Mouse (Mus musculus) liver, embryonic 12.5 days (tissue): ENCODE measurements around the gene Ctsl. TPM values are rescaled to one million over a fixed set of nuclear protein-coding genes. Genes with fewer than 3 reads are reported as not detected.

Experiments
- ATAC-seq: fragments of 200-750 bp; cut with Nextera tagmentation; 2 replicates; pipeline ENCODE4 v1.8.0; 2017; ENCODE audit warnings: moderate number of reproducible peaks, mild to moderate bottlenecking, moderate library complexity
- H3K27ac ChIP-seq: fragments of 300-500 bp; sonication (generic); 2 replicates; pipeline ENCODE4 v1.5.1; 2016; ENCODE audit warnings: mild to moderate bottlenecking
- H3K27me3 ChIP-seq: fragments of 300-500 bp; sonication (generic); replicated peaks from 2 replicates; pipeline ENCODE4 v1.6.1; 2016; ENCODE audit warnings: mild to moderate bottlenecking, moderate library complexity
- H3K36me3 ChIP-seq: fragments of 300-500 bp; sonication (generic); 2 replicates; pipeline ENCODE4 v1.6.1; 2016; ENCODE audit warnings: mild to moderate bottlenecking, moderate library complexity
- H3K4me1 ChIP-seq: fragments of 300-500 bp; sonication (generic); 2 replicates; pipeline ENCODE4 v1.6.1; 2016
- H3K4me2 ChIP-seq: fragments of 300-500 bp; sonication (generic); 2 replicates; pipeline ENCODE4 v1.6.1; 2016; ENCODE audit warnings: mild to moderate bottlenecking, moderate library complexity
- H3K4me3 ChIP-seq: fragments of 300-500 bp; sonication (generic); 2 replicates; pipeline ENCODE4 v1.5.1; 2016; ENCODE audit warnings: mild to moderate bottlenecking, moderate library complexity
- H3K9ac ChIP-seq: fragments of 300-500 bp; sonication (generic); 2 replicates; pipeline ENCODE4 v1.6.1; 2016; ENCODE audit warnings: mild to moderate bottlenecking, moderate library complexity
- H3K9me3 ChIP-seq: fragments of 300-500 bp; sonication (generic); replicated peaks from 2 replicates; pipeline ENCODE4 v1.6.1; 2016; ENCODE audit warnings: mild to moderate bottlenecking, moderate library complexity
- WGBS: fragments of 180-500 bp; shearing (Covaris S2); methylation state at CpG from one replicate; pipeline ENCODE4 v1.1.7; 2016; ENCODE audit not compliant: insufficient replicate concordance; 5-methylcytosine and 5-hydroxymethylcytosine counted together
- polyA plus RNA-seq: library from polyadenylated mRNA; unstranded; fragments of >200 nt; fragmentation: Nextera tagmentation; extraction: Ambion mirVana; gene quantifications from 2 replicates; pipeline ENCODE4 v1.2.1, GENCODE M21; 2016

Ctsl gene
- polyA plus RNA-seq, 1 experiment from 2014 or later, result 117 TPM

DNA sequence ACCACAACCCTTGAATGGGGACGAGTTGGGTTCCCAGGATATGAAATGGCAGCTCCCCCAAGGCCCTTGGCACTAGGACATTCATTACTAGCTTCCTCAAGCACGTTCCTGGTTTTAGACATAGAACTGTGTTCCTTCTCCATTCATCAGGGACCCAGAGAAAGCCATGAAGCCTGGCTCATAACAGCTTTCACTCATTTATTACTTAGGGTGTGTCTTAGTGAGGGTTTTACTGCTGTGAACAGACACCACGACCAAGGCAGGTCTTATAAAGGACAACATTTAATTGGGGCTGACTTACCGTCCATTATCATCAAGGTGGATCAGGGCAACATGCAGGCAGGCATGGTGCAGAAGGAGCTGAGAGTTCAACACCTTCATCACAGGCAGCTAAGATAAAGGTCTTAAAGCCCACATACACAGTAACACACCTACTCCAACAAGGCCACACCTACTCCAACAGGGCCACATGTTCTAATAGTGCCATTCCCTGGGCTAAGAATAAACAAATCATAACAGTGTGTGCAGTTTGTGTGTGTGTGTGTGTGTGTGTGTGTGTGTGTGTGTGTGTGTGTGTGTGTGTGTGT lies 35.1 kb downstream of the Ctsl start:
- H3K4me1 ChIP-seq, result no peaks in the 10 kb centered on the region
- H3K27ac ChIP-seq, result no peak overlapping the region
- no peak for ATAC-seq
- H3K9ac ChIP-seq, result no peak overlapping the region
- no peak overlapping the region for H3K4me2 ChIP-seq
- no peaks in the 10 kb centered on the region for H3K27me3 ChIP-seq
- no peaks in the 10 kb centered on the region for H3K36me3 ChIP-seq
- WGBS, result 48% methylated on average over 4 of the region's 4 CpGs
- no peak overlapping the region for H3K4me3 ChIP-seq
- H3K9me3 ChIP-seq, result no peaks in the 10 kb centered on the region

DNA sequence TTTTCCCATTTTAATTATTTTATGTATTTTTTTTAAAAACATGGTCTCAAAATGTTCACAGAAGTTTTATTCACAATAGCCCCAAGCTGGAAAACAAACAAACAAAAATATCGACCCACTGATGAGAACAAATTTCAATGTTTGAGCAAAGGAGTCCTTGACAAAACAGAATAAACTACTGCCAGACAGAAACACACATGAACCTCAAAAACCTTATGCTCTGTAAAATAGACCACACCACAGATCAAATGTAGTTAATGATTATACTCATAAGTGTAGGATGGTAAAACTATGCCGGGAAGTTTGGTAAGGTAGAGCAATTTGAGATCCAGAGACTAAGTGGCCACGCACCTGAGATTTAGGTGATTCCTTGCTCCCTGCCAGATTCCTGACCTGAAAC lies 37.6 kb downstream of the Ctsl start:
- 73% methylated on average over 3 of the region's 3 CpGs for WGBS

DNA sequence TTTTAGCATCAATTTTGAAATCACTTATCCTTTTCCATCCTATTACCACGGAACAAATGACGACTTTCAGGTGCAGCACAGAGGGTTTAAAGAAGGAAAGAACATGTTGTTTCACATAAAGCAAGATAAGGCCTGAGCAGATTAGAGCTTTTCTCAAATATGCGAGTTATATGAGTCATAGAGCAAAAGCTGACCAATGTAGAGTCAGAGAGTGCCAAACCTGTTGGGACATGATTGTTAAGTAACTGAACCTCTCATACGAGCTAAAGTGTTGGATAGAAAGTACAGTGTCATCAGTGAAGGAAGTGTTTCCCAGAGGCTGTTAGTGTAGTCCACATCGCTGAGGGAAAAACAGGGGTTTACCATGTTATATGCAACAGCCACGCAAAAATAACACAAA lies 38.4 kb downstream of the Ctsl start:
- no peak overlapping the region for H3K9ac ChIP-seq
- ATAC-seq, result no peak
- 58% methylated on average over 6 of the region's 6 CpGs for WGBS

More for the DNA sequence above, 37.6 kb downstream of the Ctsl start:
- H3K27ac ChIP-seq, result no peak overlapping the region
- no peak overlapping the region for H3K4me2 ChIP-seq
- no peak overlapping the region for H3K4me3 ChIP-seq
- no peaks in the 10 kb centered on the region for H3K4me1 ChIP-seq
- H3K27me3 ChIP-seq, result no peaks in the 10 kb centered on the region
- no peak for ATAC-seq
- H3K9me3 ChIP-seq, result no peaks in the 10 kb centered on the region
- H3K36me3 ChIP-seq, result no peaks in the 10 kb centered on the region
- H3K9ac ChIP-seq, result no peak overlapping the region

DNA sequence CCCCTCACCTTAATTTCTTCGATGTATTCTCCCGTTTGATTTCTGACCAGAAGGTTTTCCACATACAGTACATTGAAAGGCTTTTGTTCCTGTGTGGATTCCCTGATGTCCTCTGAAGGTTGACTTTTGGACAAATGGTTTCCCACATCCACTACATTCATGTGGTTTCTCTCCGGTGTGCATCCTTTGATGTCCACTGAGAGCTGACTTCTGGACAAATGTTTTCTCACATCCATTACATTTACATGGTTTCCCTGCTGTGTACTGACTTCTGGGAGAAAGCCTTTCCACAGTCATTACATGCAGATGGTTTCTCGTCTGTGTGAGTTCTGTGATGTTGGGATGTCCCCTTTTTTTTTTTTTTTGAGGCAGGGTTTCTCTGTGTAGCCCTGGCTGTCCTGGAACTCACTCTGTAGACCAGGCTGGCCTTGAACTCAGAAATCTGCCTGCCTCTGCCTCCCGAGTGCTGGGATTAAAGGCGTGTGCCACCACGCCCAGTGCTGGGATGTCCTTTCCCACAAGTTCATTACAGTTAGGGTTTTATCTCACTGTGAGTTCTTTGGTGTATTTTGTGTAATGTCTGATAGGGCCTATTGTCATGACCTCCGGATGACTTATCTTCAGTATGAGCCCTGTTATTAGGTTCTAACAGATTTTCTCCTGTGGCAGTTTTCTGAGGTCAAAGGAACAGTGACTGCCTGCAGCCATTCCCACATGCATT lies 48.0 kb downstream of the Ctsl start:
- no peak for ATAC-seq
- no peak overlapping the region for H3K4me2 ChIP-seq
- H3K9ac ChIP-seq, result no peak overlapping the region
- no peak overlapping the region for H3K4me3 ChIP-seq
- H3K27ac ChIP-seq, result no peak overlapping the region
- no peaks in the 10 kb centered on the region for H3K27me3 ChIP-seq
- peaks cover 3% of the 10 kb centered on the region for H3K4me1 ChIP-seq
- H3K36me3 ChIP-seq, result no peaks in the 10 kb centered on the region
- no peaks in the 10 kb centered on the region for H3K9me3 ChIP-seq
- 53% methylated on average over 8 of the region's 8 CpGs for WGBS

More for the DNA sequence above, 38.4 kb downstream of the Ctsl start:
- H3K36me3 ChIP-seq, result no peaks in the 10 kb centered on the region
- no peaks in the 10 kb centered on the region for H3K4me1 ChIP-seq
- no peak overlapping the region for H3K4me2 ChIP-seq
- H3K27me3 ChIP-seq, result no peaks in the 10 kb centered on the region
- H3K9me3 ChIP-seq, result no peaks in the 10 kb centered on the region
- H3K4me3 ChIP-seq, result no peak overlapping the region
- H3K27ac ChIP-seq, result no peak overlapping the region

DNA sequence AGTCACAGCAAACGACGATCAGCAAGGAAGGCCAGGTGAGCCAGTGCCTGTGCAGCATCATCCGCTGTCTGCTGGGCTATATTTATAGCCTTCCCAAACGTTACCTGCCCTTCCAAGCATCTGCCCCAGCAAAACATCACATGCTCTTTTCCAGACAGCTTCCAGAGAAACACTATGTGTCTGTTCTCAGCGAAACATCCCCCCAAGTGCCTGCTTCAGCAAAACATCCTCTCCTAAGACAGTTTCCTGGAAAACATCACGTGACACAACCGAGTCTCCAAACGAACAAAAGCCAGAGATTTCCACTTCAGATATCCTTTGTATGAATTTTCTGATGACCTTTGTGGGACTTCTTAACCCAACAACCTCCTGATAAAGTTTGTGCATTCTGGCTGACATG lies 50.4 kb downstream of the Ctsl start:
- peaks cover 6% of the 10 kb centered on the region for H3K4me1 ChIP-seq
- H3K27ac ChIP-seq, result no peak overlapping the region
- 58% methylated on average over 8 of the region's 8 CpGs for WGBS
- H3K4me3 ChIP-seq, result no peak overlapping the region
- no peak overlapping the region for H3K9ac ChIP-seq
- H3K36me3 ChIP-seq, result no peaks in the 10 kb centered on the region
- no peak overlapping the region for H3K4me2 ChIP-seq
- no peaks in the 10 kb centered on the region for H3K9me3 ChIP-seq
- no peaks in the 10 kb centered on the region for H3K27me3 ChIP-seq
- ATAC-seq, result no peak

DNA sequence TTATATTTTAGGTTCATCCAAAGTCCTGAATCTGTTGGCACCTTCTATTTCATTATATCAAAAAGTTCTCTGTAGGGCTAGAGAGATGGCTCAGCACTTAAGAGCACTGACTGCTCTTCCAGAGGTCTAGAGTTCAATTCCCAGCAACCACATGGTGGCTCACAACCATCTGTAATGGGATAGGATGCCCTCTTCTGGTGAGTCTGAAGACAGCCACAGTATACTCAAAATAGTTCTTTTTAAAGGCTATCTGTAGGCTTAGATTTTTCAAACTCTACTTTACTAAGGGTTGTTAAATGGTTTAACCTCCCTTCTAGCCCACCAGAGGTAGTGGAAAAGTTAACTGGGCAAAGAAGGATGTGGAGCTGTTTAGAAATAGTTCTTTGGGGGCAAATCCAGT lies 50.9 kb downstream of the Ctsl start:
- ATAC-seq, result no peak
- Histone ChIP-seq H3K27ac (no peak overlapping the region), H3K9me3 (no peaks in the 10 kb centered on the region), H3K27me3 (no peaks in the 10 kb centered on the region), H3K4me1 (peaks cover 5% of the 10 kb centered on the region), H3K36me3 (no peaks in the 10 kb centered on the region), H3K4me3 (no peak overlapping the region), H3K9ac (no peak overlapping the region), H3K4me2 (no peak overlapping the region)

DNA sequence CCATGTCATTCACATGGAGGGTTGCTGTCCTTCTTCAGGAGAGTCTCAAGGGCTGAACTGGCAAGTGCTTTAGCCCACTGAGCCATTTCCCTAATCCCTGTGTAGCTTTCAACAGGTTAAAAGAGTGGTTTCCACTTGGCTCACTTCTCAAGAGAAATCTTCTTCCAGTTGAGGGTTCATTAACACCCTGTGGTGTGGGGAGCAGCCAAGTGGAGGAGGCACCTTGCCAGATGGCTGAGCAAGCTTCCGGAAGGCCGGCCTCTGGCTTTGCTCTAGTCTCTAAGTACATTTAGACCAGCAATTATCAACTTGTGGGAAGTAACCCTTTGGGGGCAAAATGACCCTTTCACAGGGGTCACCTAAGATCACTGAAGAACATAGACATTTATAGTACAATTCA lies 52.3 kb downstream of the Ctsl start:
- Histone ChIP-seq H3K4me3 (no peak overlapping the region), H3K36me3 (no peaks in the 10 kb centered on the region), H3K9ac (no peak overlapping the region), H3K4me2 (no peak overlapping the region), H3K4me1 (peaks cover 3% of the 10 kb centered on the region; the same call in 1 of the 2 replicates), H3K27ac (no peak overlapping the region), H3K9me3 (no peaks in the 10 kb centered on the region), H3K27me3 (no peaks in the 10 kb centered on the region)
- 72% methylated on average over 2 of the region's 2 CpGs for WGBS
- ATAC-seq, result no peak

DNA sequence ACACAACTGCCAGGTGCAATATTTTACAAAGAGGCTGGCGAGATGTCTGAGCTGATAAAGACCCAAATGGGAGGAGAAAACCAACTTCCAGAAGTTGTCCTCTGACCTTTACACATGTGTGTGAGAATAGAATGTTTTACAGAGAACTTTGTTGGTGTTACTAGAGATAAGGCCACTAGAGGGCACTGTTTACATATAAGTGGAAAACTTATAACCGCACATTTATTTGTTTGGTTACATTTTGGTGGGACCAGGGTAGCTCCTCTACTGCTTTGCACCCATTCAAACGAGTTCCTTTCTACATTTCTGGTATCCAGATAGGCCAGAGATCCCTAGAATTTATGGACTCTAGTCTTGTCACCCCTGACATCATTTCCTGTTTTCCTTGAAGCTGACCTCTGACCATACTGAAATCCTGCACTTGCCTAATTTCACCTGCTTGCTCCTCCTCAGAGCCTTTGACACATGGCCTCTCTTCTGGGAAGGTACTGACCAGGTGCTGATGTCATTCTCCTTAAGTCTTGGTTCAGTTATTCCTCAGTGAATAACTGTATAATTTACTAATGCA lies 55.1 kb downstream of the Ctsl start:
- no peak for ATAC-seq
- Histone ChIP-seq H3K9me3 (no peaks in the 10 kb centered on the region), H3K4me2 (no peak overlapping the region), H3K36me3 (no peaks in the 10 kb centered on the region), H3K4me1 (peaks cover 22% of the 10 kb centered on the region), H3K4me3 (no peak overlapping the region), H3K27ac (no peak overlapping the region), H3K27me3 (no peaks in the 10 kb centered on the region), H3K9ac (no peak overlapping the region)
- 0% methylated on average over 3 of the region's 3 CpGs for WGBS

DNA sequence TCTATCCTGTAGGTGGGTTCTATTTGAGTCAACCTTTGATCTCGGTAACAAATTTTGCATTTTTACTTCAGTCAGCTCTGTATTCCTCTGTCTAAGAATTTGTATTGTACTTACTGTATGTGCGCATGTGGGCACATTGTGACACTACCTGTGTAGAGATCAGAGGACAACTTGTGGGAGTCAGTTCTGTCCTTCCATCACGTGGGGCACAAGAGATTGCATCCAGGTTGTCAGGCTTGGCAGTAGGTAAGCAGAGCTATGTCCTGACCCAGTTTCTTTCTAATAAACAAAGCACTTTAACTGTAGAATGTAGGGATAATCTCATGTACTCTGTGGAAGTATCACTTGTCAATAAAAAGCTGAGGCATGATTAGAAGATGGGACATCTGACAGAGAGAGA lies 56.6 kb downstream of the Ctsl start:
- Histone ChIP-seq H3K9me3 (no peaks in the 10 kb centered on the region), H3K9ac (no peak overlapping the region), H3K4me3 (no peak overlapping the region), H3K27me3 (no peaks in the 10 kb centered on the region), H3K4me2 (no peak overlapping the region), H3K27ac (no peak overlapping the region), H3K36me3 (no peaks in the 10 kb centered on the region), H3K4me1 (peaks cover 37% of the 10 kb centered on the region)
- 65% methylated on average over 3 of the region's 3 CpGs for WGBS
- no peak for ATAC-seq

DNA sequence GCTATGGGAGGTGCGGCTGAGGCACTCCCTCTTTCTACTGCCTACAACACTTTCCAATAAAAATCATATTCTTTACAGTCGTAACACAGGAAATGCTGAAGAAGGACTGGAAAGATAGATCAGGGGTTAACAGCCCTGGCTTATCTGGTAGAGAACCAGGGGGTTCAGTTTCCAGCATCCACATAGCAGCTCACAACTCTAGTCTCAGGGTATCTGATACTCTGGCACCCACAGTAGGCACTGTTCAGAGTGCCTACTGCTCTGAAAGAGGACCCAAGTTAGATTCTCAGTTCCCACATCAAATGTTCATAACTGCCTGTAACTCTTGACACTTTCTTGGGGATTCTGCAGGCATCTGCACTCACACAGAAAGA lies 57.8 kb downstream of the Ctsl start:
- peaks cover 8% of the 10 kb centered on the region for H3K36me3 ChIP-seq
- H3K4me3 ChIP-seq, result peak overlapping the region; percentile 77
- H3K27me3 ChIP-seq, result no peaks in the 10 kb centered on the region
- H3K9me3 ChIP-seq, result no peaks in the 10 kb centered on the region
- peak; percentile 41 for ATAC-seq
- peak overlapping the region; percentile 73 for H3K4me2 ChIP-seq
- peak overlapping the region; percentile 60 for H3K9ac ChIP-seq
- 4% methylated on average over 2 of the region's 2 CpGs for WGBS
- H3K27ac ChIP-seq, result peak overlapping the region; percentile 76
- H3K4me1 ChIP-seq, result peaks cover 37% of the 10 kb centered on the region

DNA sequence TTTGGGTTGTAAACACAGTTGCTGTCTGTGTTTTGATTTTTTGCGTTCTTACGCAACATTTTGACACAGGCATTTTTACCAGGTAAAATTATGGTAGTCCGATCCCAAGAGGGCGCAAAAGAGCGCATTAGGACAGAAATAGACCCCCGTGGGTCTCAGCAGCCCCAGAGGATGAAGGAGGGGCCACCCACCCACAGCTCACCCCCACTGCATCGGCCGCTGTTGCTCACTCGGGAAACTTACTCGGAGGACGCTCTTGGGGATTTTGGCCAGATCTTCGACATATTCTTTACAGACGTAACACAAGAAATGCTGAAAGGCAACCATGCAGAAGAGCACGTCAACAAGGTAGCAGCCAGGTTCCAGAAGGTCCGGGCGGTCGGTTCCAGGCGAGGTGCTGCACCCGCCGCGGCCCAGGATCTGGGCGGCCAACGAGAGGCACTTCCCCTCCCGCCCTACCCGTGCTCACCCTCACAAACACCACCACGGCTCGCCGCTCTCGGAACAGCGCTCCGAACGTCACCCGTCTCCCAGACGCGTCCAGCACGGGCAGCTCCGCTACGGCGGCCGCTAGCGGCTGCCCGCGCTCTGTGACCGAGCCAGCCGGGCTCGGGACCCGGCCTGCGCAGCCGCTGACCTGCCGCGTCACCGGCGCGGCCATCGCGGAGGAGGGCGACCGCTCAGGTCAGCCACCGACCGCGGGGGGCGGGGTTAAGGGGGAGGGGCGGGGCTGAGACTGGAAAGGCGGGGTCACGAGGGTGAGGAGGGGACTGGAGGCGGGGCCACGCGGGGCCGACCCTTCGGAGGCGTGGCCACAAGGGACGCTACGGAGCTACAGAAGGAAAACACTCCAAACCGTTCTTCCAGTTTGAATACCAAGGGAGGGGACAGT lies 58.4 kb downstream of the Ctsl start, which contains the start of gene Aaed1:
TSS of gene Aaed1 (minus strand) at position 687 of the 892 bp plus-strand sequence.
- peak within 1 kb of the TSS; percentile 85 for H3K9ac ChIP-seq
- H3K9me3 ChIP-seq, result no peaks in the 10 kb centered on the region
- peaks cover 14% of the 10 kb centered on the region for H3K36me3 ChIP-seq
- no peaks in the 10 kb centered on the region for H3K27me3 ChIP-seq
- H3K4me2 ChIP-seq, result peak within 1 kb of the TSS; percentile 73
- ATAC-seq, result peak; percentile 94
- WGBS, result 1% methylated on average over 71 of the region's 74 CpGs
- peak within 1 kb of the TSS; percentile 96 for H3K27ac ChIP-seq
- peak within 1 kb of the TSS; percentile 77 for H3K4me3 ChIP-seq
- peaks cover 39% of the 10 kb centered on the region for H3K4me1 ChIP-seq

DNA sequence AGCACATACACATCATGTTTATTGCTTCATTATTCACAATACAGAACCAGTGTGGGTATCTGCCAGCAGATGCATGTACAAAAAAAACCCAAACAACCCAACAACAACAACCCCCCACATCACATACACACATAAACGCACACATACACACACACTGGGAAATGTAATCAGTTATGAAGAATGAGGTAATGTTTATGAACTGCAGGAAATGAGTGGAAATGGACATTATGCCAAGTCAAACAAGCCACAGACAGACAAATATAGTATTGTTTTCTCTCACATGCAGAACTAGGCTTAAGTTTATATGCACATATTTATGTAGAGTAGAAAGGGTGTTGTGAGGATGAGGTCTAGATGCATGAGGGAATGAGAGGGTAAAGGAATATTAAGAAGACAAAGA lies 59.4 kb downstream of the Ctsl start:
- Histone ChIP-seq H3K27me3 (no peaks in the 10 kb centered on the region), H3K4me3 (peak overlapping the region; percentile 77), H3K4me1 (peaks cover 42% of the 10 kb centered on the region), H3K27ac (no peak overlapping the region), H3K36me3 (peaks cover 20% of the 10 kb centered on the region), H3K9ac (peak overlapping the region; percentile 85), H3K4me2 (peak overlapping the region; percentile 73), H3K9me3 (no peaks in the 10 kb centered on the region)
- WGBS, result 78% methylated on average over 1 of the region's 1 CpGs
- ATAC-seq, result no peak
